Mouse (Mus musculus) midbrain, embryonic 10.5 days (tissue): Measurements from ENCODE around the gene 4930404H24Rik. TPM values are rescaled to one million over a fixed set of nuclear protein-coding genes. Genes with fewer than 3 reads are reported as not detected.
"Not testable (repeated sequence)": the region's sequence is repeated elsewhere in the genome, so short reads cannot be mapped to it uniquely, and the experiment has no call there.

Experiments
- DNase-seq: peaks from one replicate; pipeline ENCODE4 v3.0.0-alpha.2; 2017; ENCODE audit warnings: low spot score
- H3K27ac ChIP-seq: fragments of 300-500 bp; sonication (generic); replicated peaks from 2 replicates; pipeline ENCODE4 v1.5.1; 2016; ENCODE audit warnings: mild to moderate bottlenecking
- H3K27me3 ChIP-seq: fragments of 300-500 bp; sonication (generic); 2 replicates; pipeline ENCODE4 v1.6.1; 2016; ENCODE audit warnings: low read depth, mild to moderate bottlenecking; ENCODE audit not compliant: poor library complexity, severe bottlenecking
- H3K36me3 ChIP-seq: fragments of 300-500 bp; sonication (generic); 2 replicates; pipeline ENCODE4 v1.6.1; 2016; ENCODE audit warnings: mild to moderate bottlenecking, moderate library complexity
- H3K4me1 ChIP-seq: fragments of 300-500 bp; sonication (generic); 2 replicates; pipeline ENCODE4 v1.6.1; 2016
- H3K4me3 ChIP-seq: fragments of 300-500 bp; sonication (generic); 2 replicates; pipeline ENCODE4 v1.5.1; 2016; ENCODE audit warnings: mild to moderate bottlenecking, moderate library complexity
- H3K9me3 ChIP-seq: fragments of 300-500 bp; sonication (generic); replicated peaks from 2 replicates; pipeline ENCODE4 v1.6.1; 2016; ENCODE audit warnings: mild to moderate bottlenecking
- WGBS: fragments of 180-500 bp; shearing (Covaris S2); methylation state at CpG from one replicate; pipeline ENCODE4 v1.1.7; 2016; 5-methylcytosine and 5-hydroxymethylcytosine counted together
- polyA plus RNA-seq: library from polyadenylated mRNA; unstranded; fragments of >200 nt; fragmentation: Nextera tagmentation; extraction: Ambion mirVana; gene quantifications from 2 replicates; pipeline ENCODE4 v1.2.1, GENCODE M21; 2016

The 4930404H24Rik gene
- polyA plus RNA-seq, 1 experiment from 2014 or later: not detected

DNA sequence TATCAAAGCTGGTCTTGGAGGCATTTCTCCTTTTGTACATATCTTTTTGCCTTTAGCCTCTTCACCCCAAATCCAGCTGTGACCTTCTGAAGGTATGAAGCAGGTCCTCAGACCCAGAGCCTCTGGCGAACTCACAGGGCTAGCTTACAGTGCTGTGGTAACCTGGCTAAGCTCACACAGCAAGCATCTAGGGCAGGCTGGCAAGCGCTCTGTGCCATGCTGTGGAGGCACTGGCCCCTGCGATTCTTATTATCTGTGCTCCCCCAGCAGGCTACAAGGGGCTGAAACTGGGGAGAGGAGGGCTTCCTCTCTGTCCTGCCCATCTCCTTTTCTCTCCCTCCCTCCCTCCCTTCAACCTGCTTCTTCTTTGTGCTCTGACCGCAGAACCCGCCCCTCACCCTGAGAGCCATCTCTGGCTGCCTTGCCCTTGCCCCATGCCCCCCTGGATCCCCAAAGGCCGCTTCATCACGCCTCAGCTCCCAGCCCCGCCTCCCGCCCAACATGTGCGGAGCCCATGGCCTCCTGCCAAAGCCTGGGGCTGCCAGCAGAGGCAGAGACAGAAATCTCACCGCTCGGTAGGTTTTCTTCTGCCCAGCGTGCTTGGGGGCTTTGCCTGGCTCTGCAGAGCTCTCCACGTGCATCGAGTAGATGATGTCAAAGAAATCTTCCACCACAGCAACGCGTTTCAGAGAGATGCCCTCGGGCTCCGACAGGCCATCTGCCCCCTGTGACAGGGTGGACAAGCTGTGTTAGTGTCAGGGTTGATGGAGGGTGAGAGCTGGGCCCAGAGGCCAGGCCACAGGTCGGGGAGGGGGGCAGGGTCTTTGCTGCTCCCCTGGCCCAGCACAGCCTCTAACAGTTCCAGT, 9.2 kb upstream of the 4930404H24Rik start:
- Histone ChIP-seq H3K36me3 (no peaks in the 10 kb centered on the region), H3K27me3 (peaks cover 44% of the 10 kb centered on the region), H3K9me3 (no peaks in the 10 kb centered on the region), H3K4me3 (peak overlapping the region; percentile 25), H3K27ac (peak overlapping the region; percentile 61), H3K4me1 (peaks cover 46% of the 10 kb centered on the region)
- peak; percentile 45 for DNase-seq
- WGBS: 13% methylated on average over 20 of the region's 20 CpGs

DNA sequence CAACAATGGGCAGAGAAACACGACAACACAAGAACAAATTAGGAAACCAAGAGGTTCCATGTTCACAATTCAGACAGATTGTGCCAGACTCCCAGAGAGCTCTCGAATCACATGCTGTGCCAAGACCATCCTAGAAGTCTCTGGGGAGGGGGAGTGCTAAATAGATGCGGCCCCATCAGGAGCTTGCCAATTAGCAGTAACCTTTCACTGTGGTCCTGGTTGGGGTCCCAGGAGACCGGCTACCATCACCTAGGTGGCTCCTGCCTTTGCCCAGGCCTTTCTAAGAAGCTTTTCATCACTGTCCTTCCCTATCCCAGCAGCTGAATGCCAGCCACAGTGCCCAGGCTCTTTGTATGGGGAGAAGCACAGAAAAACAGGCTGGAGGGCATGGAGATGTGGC, 8.5 kb upstream of the 4930404H24Rik start:
- Histone ChIP-seq H3K4me1 (peaks cover 43% of the 10 kb centered on the region), H3K36me3 (no peaks in the 10 kb centered on the region), H3K27me3 (peaks cover 44% of the 10 kb centered on the region), H3K4me3 (peak overlapping the region; percentile 25; the same call in 1 of the 2 replicates), H3K9me3 (no peaks in the 10 kb centered on the region), H3K27ac (peak overlapping the region; percentile 61; the same call in 1 of the 2 replicates)
- DNase-seq: no peak
- 69% methylated on average over 4 of the region's 4 CpGs for WGBS

DNA sequence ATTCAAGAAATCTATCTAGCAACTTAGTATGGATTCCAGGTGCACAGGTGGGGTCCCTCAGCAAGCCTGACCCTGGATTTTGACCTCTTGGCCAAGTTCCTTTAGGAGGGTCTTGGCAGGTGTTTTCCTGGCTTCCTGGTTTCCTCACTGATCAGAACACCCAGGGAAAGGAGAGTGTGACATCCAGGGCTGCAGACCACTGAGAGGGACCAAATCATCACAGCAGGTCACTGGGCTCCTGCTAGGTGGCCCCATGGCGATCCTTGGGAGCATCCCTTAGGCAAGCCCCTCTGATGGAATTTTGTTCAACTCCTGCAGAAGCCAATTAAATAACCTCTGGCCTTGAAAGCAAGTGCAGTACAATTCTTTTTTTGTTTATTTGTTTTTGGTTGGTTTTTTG, 2.5 kb upstream of the 4930404H24Rik start:
- no peak for DNase-seq
- no peak overlapping the region for H3K4me3 ChIP-seq
- 73% methylated on average over 1 of the region's 1 CpGs for WGBS
- no peaks in the 10 kb centered on the region for H3K9me3 ChIP-seq
- H3K36me3 ChIP-seq: no peaks in the 10 kb centered on the region
- H3K27ac ChIP-seq: no peak overlapping the region
- H3K4me1 ChIP-seq: peaks cover 46% of the 10 kb centered on the region
- H3K27me3 ChIP-seq: peaks cover 62% of the 10 kb centered on the region

DNA sequence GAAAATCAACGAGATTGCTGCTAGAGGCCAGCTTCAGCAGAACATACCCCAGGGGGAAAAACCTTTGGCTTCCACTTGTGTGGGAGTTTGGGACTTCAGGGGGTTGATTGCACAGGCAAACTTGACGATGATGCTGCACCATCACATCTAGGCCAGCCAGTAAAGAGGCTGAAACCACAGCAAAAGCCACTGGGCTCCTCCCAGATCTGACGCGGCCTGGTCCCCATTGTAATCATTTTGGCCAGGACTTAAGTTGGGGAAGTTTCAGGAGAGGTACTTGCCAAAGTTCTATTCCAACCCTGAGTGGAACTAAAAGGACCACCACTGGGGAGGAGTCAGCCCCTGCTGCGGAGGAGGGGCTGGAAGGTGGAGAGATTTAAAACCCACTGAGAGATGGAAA, 1.6 kb upstream of the 4930404H24Rik start:
- H3K4me1 ChIP-seq: peaks cover 46% of the 10 kb centered on the region
- no peak overlapping the region for H3K27ac ChIP-seq
- no peak for DNase-seq
- no peaks in the 10 kb centered on the region for H3K9me3 ChIP-seq
- no peak overlapping the region for H3K4me3 ChIP-seq
- no peaks in the 10 kb centered on the region for H3K36me3 ChIP-seq
- H3K27me3 ChIP-seq: peaks cover 66% of the 10 kb centered on the region
- 28% methylated on average over 5 of the region's 5 CpGs for WGBS

DNA sequence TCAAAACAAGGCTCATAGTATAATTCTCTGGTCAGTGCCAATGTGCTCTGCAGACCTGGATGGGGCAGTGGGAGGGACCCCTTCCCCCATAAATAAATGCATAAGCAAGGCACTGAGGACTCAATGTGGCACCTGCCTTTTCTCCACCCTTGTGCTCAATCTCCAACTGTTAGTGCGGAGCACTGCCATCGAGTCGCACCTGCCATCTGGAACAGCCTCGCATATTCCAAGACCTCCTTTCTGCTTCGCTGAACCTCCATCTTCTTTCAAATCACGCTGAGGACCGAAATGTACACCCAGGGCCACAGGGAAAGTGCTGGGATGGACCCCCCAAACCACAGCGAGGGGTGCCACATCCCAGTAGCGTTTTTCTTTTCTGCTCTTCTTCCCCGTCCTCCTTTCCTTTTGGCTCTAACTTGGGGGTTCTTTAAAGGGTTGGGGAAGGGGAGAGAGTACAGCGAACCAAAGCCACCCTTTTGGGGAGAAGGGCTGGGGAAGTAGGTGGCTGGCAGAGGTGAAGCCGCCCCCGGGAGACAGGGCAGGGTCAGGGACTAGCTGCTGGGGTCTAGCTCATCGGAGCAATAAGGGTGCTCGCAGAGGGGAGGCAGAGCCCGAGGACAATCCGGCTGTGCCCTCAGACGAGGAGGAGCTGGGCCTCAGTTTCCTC, 945 bp upstream of the 4930404H24Rik start:
- Histone ChIP-seq H3K27me3 (peaks cover 73% of the 10 kb centered on the region), H3K4me1 (peaks cover 54% of the 10 kb centered on the region), H3K27ac (peak overlapping the region; percentile 86), H3K9me3 (no peaks in the 10 kb centered on the region), H3K36me3 (no peaks in the 10 kb centered on the region), H3K4me3 (peak overlapping the region; percentile 74)
- WGBS: 9% methylated on average over 18 of the region's 18 CpGs
- DNase-seq: no peak

DNA sequence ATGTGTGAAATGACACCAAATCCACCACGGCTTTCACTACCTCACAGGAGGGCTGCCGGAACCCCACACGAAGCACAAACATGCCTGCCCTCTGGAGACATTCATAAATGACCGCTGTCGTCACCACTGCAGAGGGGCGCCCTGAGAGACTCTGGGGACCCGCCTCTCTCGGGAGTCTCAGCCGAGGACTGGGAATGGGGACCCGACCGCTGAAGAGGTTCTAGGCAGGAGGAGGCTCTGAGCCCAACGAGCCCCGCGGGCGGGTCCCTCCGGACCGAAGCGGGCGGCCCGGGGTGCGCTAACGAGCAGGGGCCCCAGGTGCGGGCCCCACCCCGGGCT, 442 bp upstream of the 4930404H24Rik start:
- WGBS: under 1% methylated on average over 22 of the region's 24 CpGs
- Histone ChIP-seq H3K4me1 (peaks cover 59% of the 10 kb centered on the region), H3K4me3 (peak overlapping the region; percentile 74), H3K9me3 (no peaks in the 10 kb centered on the region), H3K27me3 (peaks cover 78% of the 10 kb centered on the region), H3K36me3 (no peaks in the 10 kb centered on the region), H3K27ac (peak overlapping the region; percentile 86)
- DNase-seq: no peak

DNA sequence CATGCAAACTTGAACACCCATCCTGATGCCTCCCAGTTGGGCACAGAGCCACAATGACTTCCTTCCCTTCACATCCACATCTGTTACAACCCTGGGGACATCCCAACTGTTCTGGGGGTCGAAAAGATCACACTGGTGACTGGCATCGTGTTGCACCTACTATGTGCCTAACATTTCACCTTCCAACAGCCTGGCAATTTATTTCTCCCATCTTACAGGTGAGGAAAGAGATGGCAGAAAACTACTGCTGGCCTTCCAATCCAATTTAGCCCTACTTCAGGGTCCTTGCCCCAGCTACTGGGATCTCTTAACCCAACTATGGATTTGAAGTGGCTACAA, 772 bp downstream of the 4930404H24Rik start:
- H3K27me3 ChIP-seq: peaks cover 87% of the 10 kb centered on the region

DNA sequence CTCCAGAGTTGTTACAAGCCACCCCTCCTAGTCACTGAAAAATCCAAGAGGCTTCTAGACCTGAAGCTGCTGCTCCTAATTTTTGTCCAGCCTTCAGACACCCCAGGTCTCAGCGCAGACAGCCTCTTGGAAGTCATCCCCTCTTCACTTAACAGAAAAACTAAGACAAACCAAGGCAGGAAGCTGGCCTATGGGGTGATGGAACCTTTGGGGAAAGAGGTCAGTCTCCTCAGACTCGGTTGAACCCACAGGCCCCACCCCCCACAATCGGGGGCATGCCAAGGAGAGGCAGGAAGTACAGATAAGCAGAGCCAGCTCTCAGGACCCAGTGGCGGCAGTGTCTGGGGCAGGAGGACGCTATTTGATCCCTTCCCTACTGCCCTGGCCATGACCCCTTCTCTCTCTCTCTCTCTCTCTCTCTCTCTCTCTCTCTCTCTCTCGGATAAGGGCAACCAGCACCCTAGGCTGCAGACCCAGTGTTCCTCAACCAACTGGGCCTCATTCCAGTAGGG, 1.2 kb downstream of the 4930404H24Rik start:
- peaks cover 75% of the 10 kb centered on the region for H3K4me1 ChIP-seq
- 12% methylated on average over 6 of the region's 6 CpGs for WGBS
- H3K4me3 ChIP-seq: peak overlapping the region; percentile 27
- peak overlapping the region; percentile 86 for H3K27ac ChIP-seq
- no peaks in the 10 kb centered on the region for H3K36me3 ChIP-seq
- H3K27me3 ChIP-seq: peaks cover 92% of the 10 kb centered on the region
- no peak for DNase-seq
- H3K9me3 ChIP-seq: no peaks in the 10 kb centered on the region

More for the DNA sequence above, 772 bp downstream of the 4930404H24Rik start:
- peak overlapping the region; percentile 74 for H3K4me3 ChIP-seq
- no peaks in the 10 kb centered on the region for H3K9me3 ChIP-seq
- H3K36me3 ChIP-seq: no peaks in the 10 kb centered on the region
- peak overlapping the region; percentile 86 for H3K27ac ChIP-seq
- 26% methylated on average over 2 of the region's 2 CpGs for WGBS
- DNase-seq: no peak
- H3K4me1 ChIP-seq: peaks cover 71% of the 10 kb centered on the region

DNA sequence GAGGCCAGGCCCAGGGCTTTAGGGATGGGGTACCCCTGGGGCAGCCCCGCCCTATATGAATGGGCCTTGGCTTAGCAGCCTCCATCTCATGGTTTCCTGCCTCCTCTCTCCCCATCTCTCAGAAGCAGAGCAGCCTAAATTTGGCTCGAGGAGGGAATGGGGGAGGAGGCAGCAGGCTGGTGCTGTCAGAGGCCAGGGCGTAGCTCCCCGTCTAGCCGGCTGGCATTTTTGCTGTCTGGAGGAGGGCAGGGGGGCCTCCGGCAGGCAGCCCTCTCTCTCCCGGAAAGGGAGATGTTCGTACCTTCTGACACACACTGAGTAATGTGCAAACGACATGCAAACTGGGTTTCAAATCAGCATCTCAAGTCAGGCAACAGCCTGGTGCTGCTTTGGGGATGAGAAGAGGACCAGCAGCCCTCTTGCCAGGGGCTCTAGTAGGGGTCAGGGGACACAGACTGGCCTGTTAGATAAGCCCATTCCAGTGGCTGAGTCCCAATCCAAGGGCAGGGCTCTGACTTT, 1.8 kb downstream of the 4930404H24Rik start:
- DNase-seq: no peak
- Histone ChIP-seq H3K27me3 (peaks cover 92% of the 10 kb centered on the region), H3K4me1 (peaks cover 77% of the 10 kb centered on the region), H3K36me3 (no peaks in the 10 kb centered on the region), H3K4me3 (peak overlapping the region; percentile 27), H3K27ac (peak overlapping the region; percentile 86), H3K9me3 (no peaks in the 10 kb centered on the region)
- WGBS: 33% methylated on average over 9 of the region's 9 CpGs

DNA sequence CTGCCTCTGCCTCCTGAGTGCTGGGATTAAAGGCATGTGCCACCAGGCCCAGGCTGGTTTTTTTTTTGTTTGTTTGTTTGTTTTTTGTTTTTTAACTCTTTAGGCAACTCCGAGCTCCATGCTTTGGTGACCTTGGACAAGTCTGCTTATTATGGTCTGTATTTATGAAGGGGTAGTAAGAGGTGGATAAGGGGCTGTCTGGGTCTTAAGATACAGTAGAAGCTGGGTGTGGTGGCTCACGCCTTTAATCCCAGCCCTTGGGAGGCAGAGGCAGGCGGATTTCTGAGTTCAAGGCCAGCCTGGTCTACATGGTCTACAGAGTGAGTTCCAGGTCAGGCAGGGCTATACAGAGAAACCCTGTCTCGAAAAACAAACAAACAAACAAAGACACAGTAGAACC, 2.8 kb downstream of the 4930404H24Rik start:
- not testable (repeated sequence) for H3K9me3 ChIP-seq, H3K36me3 ChIP-seq, DNase-seq, H3K4me3 ChIP-seq
- Histone ChIP-seq H3K27me3 (peaks cover 87% of the 10 kb centered on the region), H3K4me1 (peaks cover 81% of the 10 kb centered on the region), H3K27ac (peak overlapping the region; percentile 76)
- WGBS: 88% methylated on average over 4 of the region's 4 CpGs

DNA sequence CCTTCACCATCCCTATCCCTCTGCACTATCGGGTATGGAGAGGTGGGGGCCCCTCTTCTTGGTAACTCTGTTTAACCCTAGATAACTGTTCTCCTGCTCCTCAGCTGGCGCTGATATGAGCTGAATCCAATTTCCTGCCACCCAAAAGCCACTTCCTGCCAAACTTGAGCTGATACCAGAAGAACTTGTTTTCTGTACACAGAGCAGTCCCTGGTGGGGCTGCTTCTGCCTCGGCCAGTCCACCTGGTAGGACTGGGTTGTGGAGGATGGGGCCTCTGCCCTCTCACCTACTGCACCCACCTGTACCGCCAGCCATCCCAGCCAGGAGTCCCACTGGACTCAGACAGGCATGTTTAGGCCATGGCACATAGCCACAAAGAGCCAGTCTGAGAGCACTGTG, 3.2 kb downstream of the 4930404H24Rik start:
- Histone ChIP-seq H3K27me3 (peaks cover 87% of the 10 kb centered on the region), H3K9me3 (no peaks in the 10 kb centered on the region), H3K36me3 (no peaks in the 10 kb centered on the region), H3K4me3 (no peak overlapping the region), H3K27ac (peak overlapping the region; percentile 76), H3K4me1 (peaks cover 81% of the 10 kb centered on the region)
- DNase-seq: no peak
- WGBS: 82% methylated on average over 4 of the region's 4 CpGs

DNA sequence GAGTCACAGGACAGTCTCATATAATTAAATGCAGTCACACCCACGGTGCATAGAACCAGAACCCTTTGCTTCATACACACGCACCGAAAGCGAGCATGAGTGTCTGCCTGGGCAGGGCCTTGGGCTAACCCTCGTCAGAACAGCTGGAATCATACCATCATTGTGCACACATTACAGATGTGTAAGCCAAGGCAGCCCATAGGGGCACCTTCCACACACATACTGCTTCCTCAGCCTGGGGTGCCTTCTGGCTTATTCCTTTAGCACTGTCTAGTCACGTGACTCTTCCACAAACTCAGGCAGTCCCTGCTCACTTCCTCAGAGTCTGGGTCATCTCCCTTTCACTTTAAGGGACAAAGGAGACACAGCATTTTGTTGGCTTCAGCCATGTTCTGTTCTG, 3.7 kb downstream of the 4930404H24Rik start:
- Histone ChIP-seq H3K27me3 (peaks cover 84% of the 10 kb centered on the region), H3K36me3 (no peaks in the 10 kb centered on the region), H3K27ac (peak overlapping the region; percentile 76), H3K9me3 (no peaks in the 10 kb centered on the region), H3K4me1 (peaks cover 76% of the 10 kb centered on the region), H3K4me3 (no peak overlapping the region)
- DNase-seq: no peak
- WGBS: 86% methylated on average over 6 of the region's 6 CpGs

DNA sequence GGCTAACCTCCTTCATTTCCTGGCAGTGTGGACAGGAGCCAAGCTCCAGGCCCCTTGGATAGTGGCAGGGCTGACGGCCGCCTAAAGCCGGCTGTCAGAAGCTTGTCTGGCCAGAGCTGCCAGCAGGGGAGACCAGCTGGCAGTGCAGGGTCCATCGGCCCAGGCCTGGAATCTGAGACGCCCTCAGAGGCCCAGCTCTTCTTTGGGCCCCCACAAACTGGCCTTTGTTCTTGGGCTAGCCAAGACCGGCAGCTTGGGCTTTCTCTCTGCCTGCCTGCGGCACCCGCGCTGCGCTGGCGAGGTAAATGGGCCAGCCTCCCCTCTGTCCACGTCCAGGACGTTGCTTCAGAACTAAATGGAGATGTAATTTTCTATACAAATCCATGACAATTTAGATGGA, 4.3 kb downstream of the 4930404H24Rik start:
- Histone ChIP-seq H3K36me3 (no peaks in the 10 kb centered on the region), H3K4me1 (peaks cover 70% of the 10 kb centered on the region), H3K27me3 (peaks cover 78% of the 10 kb centered on the region), H3K4me3 (peak overlapping the region; percentile 27), H3K9me3 (no peaks in the 10 kb centered on the region), H3K27ac (peak overlapping the region; percentile 76)
- peak; percentile 62 for DNase-seq
- WGBS: 20% methylated on average over 13 of the region's 13 CpGs
